Mouse (Mus musculus) lung, adult 2 months (tissue): Measurements from ENCODE around the gene Rmnd5b. TPM values are rescaled to one million over a fixed set of nuclear protein-coding genes. Genes with fewer than 3 reads are reported as not detected.

Source experiments
- DNase-seq: peaks from one replicate; pipeline ENCODE4 v3.0.0; 2022
- H3K4me1 ChIP-seq: fragments of 200-500 bp; 2 replicates; pipeline ENCODE4 v1.6.1; 2011; ENCODE audit warnings: low read length; ENCODE audit not compliant: control insufficient read depth, insufficient read depth
- H3K4me3 ChIP-seq: fragments of 200-500 bp; replicated peaks from 2 replicates; pipeline ENCODE3; 2011; ENCODE audit warnings: low read depth, mild to moderate bottlenecking, control low read depth, low read length; ENCODE audit errors: extremely low read depth
- CTCF ChIP-seq: fragments of 200-500 bp; IDR thresholded peaks from 2 replicates; pipeline ENCODE4 v1.5.1; 2011; ENCODE audit warnings: mild to moderate bottlenecking, low read length, control low read depth; ENCODE audit not compliant: insufficient read depth
- POLR2A ChIP-seq: fragments of 200-500 bp; IDR thresholded peaks from 2 replicates; pipeline ENCODE4 v1.6.1; 2011; ENCODE audit warnings: low read depth, mild to moderate bottlenecking, control low read depth, low read length, borderline replicate concordance; ENCODE audit errors: extremely low read depth
- WGBS: fragments of 180-500 bp; shearing (Covaris S2); methylation state at CpG from one replicate; pipeline ENCODE4 v1.1.7; 2018; 5-methylcytosine and 5-hydroxymethylcytosine counted together
- polyA plus RNA-seq: library from polyadenylated mRNA; depleted of rRNA; stranded (reverse); fragments of >200 nt; gene quantifications from 2 replicates; pipeline ENCODE4 v1.2.3, GENCODE M21; 2012

Rmnd5b gene
- polyA plus RNA-seq, 1 experiment: 65.8 TPM

DNA sequence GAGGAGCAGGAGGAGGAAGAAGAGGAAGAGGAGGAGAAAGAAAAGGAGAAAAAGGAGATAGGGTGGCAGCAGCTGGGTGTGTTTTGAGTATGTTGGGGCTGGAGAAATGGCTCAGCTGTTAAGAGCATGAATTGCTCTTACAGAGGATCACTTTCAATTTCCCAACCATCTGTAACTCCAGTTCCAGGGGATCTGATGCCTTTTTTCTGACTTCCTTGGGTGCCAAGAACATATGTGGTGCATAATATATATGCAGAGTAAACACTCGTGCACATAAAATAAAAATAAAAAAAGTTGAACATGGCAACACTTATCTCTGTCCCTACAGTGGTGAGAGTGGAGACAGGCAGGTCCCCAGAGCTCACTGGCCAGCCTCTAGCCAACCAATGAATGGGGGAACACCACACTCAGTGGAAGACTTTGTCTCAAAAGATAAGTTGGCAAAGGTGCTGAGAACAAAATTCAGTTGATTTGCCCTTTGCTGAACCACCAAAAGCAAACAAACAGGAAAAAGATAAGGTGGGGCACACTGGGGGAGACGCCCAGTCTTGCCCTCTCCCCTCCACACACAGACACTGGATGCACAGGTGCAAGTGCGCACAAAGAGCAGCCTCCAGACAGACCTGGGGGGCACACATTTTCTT lies 26.3 kb downstream of the Rmnd5b start:
- Histone ChIP-seq H3K4me3 (no peak overlapping the region), H3K4me1 (peaks cover 6% of the 10 kb centered on the region)
- DNase-seq: no peak
- no peak for TF ChIP-seq CTCF
- no peak for TF ChIP-seq POLR2A
- 63% methylated on average over 3 of the region's 3 CpGs for whole genome bisulfite sequencing

DNA sequence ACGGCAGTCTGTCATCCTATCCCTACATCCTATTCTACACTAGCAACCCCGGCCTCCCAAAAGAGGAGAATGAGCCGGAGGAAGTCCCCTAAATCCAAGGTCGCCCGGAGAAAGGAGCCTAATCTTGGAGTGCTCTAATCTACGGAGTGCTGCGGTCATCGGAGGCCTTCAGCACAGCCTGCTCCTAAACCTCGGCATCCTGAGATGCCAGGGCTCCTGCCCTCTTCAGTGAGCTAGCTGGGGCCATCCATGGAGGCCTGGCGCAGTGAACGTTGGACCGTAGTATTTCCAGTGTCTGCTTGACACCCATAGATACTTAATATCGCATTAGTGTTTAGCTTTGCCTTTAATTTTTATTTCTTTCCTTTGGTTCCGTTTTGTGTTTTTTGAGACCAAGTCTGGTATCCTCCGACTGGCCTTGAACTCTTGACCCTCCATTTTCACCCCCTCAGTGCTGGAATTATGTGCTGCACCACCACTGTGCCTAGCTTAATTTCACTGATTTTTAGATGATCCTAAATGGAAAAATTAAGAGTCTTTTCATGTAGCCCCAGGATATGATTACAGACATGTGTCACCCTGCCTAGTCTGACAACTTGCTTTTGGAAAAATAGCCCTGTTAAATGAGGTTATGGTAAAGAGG lies 28.5 kb downstream of the Rmnd5b start:
- H3K4me3 ChIP-seq: peak overlapping the region; percentile 64
- 4% methylated on average over 15 of the region's 15 CpGs for WGBS
- peaks cover 6% of the 10 kb centered on the region for H3K4me1 ChIP-seq
- TF ChIP-seq CTCF (no peak), POLR2A (no peak)
- no peak for DNase-seq

DNA sequence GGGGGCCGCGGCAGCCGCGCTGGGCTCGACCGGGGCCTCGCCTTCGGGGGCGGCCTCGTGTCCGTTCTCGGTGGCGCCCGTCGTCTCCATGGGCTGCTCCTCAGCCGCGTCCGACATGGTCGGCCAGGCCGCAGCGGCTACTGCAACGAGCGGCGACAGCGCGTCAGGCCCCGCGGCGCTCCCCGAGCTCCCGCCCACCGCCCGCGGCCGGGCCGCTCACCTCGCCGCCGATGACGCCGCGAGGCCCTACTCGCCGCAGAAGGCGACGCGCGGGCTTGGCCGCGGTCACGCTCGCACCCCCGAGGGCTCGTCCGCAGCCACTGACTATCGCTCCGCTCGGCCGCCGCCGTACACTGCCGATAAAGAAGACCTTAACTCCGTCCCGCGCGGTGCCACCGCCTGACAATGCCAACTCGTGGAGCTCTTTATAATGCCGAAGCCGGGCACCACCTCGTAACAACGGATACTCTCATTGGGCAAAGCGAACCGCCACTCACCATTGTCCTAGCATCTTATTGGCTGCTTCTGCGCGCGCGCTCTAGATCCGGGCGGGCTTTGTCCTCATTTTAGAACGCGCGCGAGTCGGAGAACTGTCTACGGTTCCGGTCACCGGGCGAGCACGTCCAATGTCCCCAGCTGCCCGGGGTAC lies 29.1 kb downstream of the Rmnd5b start, which contains the start of gene Hnrnpab:
TSS of gene Hnrnpab (minus strand) at position 401 of the 649 bp plus-strand sequence.
- TF ChIP-seq POLR2A (peak; percentile 100), CTCF (no peak)
- under 1% methylated on average over 89 of the region's 91 CpGs for WGBS
- peak; percentile 97 for DNase-seq
- Histone ChIP-seq H3K4me1 (peaks cover 6% of the 10 kb centered on the region), H3K4me3 (peak within 1 kb of the TSS; percentile 76)

DNA sequence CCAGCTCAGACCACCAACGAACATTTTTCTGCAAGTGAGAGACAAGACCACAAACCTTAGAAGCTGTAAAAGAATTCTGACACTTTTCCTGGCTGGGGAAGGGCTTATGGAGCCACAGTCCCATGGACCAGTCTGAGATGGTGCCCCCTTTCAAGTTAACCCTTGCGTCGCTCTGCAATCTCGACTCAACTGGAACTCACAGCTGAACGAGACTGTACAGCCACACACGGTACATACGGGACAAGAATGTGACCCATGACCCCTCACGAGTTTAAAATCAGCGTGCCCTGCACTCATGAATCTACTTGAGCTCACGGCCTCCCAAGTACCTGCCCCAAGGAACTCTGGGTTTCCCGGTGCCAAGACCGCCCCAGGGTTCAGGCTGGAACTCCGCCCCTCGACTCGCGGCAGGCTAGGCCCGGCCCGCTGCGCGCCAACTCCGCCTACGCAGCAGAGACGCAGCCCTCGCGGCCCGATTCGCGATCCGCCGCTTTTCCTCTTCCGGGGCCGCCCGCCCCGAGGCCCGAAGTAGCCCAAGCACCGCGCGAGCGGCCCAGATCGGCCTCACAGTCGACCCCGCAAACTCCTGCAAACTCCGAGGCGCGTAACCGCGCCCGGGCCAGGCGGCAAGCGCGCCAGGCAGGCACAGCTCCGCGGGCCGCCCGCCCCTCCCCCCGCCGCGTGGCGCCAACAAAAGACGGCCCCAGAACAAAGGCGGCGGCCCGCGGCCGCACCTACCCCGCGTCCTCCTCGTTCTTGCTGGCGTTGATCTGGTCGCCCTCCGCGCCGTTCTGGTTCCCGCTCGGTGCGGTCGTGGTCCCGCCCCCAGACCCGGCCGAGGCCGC lies 29.9 kb downstream of the Rmnd5b start:
- WGBS: under 1% methylated on average over 80 of the region's 81 CpGs
- peak; percentile 89 for DNase-seq
- peaks cover 6% of the 10 kb centered on the region for H3K4me1 ChIP-seq
- peak overlapping the region; percentile 76 for H3K4me3 ChIP-seq
- TF ChIP-seq POLR2A (peak; percentile 70; the same call in 1 of the 2 replicates), CTCF (no peak)

- WGBS: 75% methylated on average over 3 of the region's 3 CpGs
- H3K4me1 ChIP-seq: peaks cover 6% of the 10 kb centered on the region
- no peak overlapping the region for H3K4me3 ChIP-seq
- TF ChIP-seq POLR2A (no peak), CTCF (no peak)
- DNase-seq: no peak
These were observed 33.4 kb downstream of the Rmnd5b start for GRCm38 (mm10) chr11:51602253-51602652.

GRCm38 (mm10) chr11:51597553-51597952 lies 38.1 kb downstream of the Rmnd5b start:
- 63% methylated on average over 2 of the region's 2 CpGs for WGBS
- Histone ChIP-seq H3K4me1 (no peaks in the 10 kb centered on the region), H3K4me3 (no peak overlapping the region)
- TF ChIP-seq POLR2A (no peak), CTCF (no peak)
- no peak for DNase-seq

- WGBS: 86% methylated on average over 1 of the region's 1 CpGs
- Histone ChIP-seq H3K4me3 (no peak overlapping the region), H3K4me1 (peaks cover 5% of the 10 kb centered on the region; the same call in 1 of the 2 replicates)
- no peak for DNase-seq
- no peak for TF ChIP-seq CTCF
- TF ChIP-seq POLR2A: no peak
These were observed 40.1 kb downstream of the Rmnd5b start for GRCm38 (mm10) chr11:51595459-51596083.

DNA sequence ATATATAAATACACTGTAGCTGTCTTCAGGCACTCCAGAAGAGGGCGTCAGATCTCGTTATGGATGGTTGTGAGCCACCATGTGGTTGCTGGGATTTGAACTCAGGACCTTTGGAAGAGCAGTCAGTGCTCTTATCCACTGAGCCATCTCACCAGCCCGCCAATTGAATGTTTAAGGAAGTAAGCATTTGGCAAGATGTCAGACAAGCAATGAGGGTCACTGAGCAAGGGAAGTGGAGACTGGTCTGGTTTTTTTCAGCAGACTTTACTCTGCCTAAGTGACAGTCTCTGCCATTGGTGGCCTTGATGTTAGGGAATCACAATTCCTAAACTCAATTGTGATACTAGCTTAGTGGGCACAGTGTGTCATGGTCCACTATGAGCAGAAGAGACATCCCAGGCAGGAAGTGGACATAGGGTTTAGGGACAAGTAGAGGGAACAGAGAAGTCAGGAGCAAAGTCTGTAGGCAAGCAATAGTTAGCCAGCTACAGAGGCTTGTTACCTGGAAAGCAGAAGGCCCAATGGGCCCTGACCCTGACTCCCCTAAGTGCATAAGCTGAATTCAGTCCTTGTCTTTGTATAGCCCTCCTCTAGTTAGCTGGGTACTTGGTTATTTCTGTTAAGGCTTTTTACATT lies 40.9 kb downstream of the Rmnd5b start:
- no peak for DNase-seq
- WGBS: 46% methylated on average over 3 of the region's 3 CpGs
- Histone ChIP-seq H3K4me1 (peaks cover 5% of the 10 kb centered on the region; the same call in 1 of the 2 replicates), H3K4me3 (no peak overlapping the region)
- TF ChIP-seq POLR2A (no peak), CTCF (no peak)
